Mouse (Mus musculus) Patski (cell line): ENCODE measurements at regions not wholly inside any gene's neighbourhood (a gene's known extent, or its start where the extent isn't known, plus 50 kb on each side); places are given as distances from the start of the nearest gene placed in this dataset.

Source experiments
- ATAC-seq: fragments of 100-300 bp; one replicate; pipeline ENCODE4 v1.8.0; 2021
- CTCF ChIA-PET: fragments of 350-600 bp; sonication (Branson Sonifier 250); formaldehyde crosslinking; loops from one replicate; lab custom pipeline; 2022; ENCODE audit warnings: inconsistent platforms; lab: Charles Lee
- POLR2A ChIA-PET: fragments of 350-600 bp; sonication (Branson Sonifier 250); formaldehyde crosslinking; loops from one replicate; lab custom pipeline; 2022; ENCODE audit warnings: antibody characterized with exemption, inconsistent platforms; lab: Charles Lee
- DNase-seq: peaks from one replicate; pipeline ENCODE4 v3.0.0-alpha.2; 2011; ENCODE audit warnings: low read depth, low spot score
- H3K27me3 ChIP-seq: fragments of 371-371 bp; one replicate; pipeline ENCODE4 v1.5.1; 2021
- CTCF ChIP-seq: fragments of 100-300 bp; IDR thresholded peaks from one replicate; pipeline ENCODE4 v1.5.1; 2021
- in situ Hi-C: fragments of 300-500 bp; cut with MboI; formaldehyde crosslinking; loops from 3 replicates; pipeline ENCODE4 v1.11.1; 2018; ENCODE audit warnings: low pct_unique_long_range_greater_than_20kb, mixed read lengths

DNA sequence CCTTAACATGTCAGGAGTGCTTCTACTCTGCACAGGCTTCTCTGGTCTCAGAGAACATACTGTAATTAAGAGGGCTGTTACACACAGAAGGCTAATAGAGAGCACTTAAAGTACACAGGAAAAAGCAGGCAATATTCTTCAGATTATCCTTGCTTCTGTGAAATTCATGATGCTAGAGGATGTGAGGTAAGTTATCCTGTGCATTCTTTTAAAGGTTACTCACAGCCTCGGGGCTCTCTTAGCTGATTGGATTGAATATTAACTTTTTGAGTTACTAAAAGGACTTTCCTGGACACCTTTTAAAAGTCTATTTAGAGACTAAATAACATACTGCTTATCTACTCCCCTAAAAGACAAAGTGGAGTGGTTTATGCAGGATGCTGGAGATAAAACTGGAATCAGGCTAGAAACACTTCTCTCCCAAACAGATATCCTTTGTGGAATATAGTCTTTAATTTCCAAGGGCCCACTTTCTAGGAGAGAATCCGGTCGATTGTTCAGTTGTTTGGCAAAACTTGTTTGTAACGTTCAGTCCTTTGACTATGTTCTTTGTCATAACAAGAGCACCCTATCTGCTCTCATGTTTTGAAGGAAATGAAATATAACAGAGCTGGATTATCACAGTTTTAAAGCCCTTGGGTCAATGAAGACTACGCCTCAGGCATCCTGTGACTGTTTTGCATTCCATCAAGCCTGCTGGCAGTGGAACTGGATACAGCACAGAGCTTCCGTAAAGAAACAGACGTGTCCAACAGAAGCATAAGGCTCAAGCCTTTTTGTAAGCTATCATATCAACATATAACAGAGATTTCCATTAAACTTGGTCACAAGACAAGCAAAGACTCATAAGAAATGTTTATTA lies 537.5 kb upstream of the Map3k7 start:
- in situ Hi-C loops = loop anchor here (10.0 kb wide), 1 partner anchor 498 kb away; no protein-coding TSS in a partner anchor
- no peak for TF ChIP-seq CTCF
- ATAC-seq = peak; percentile 62
- ChIA-PET CTCF (no interaction called here), POLR2A (interaction anchor here (0.6 kb wide), 1 partner anchor 479 kb away, joined by 3 read pairs; no protein-coding TSS in a partner anchor)
- no peak for DNase-seq
- no peaks in the 10 kb centered on the region for H3K27me3 ChIP-seq

DNA sequence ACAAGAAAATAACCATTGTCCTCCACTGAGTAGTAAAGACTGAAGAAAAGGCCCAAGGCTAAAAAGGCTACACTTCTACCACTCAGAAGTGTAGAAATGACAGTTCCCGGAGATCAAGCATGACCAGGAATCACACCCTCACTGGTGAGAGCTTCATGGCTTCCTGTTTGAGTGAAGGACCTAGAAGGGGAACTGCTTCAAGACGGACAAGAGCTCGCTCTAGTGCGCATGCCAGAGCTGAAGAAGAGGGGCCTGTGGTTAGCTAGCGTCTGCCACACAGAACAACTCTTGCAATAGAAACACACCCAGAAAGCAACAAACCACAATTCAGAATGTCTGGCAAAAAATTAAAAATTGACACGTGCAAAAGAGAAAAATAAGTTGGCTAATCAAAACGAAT lies 530.0 kb upstream of the Map3k7 start:
- ATAC-seq (no peak), DNase-seq (no peak)
- in situ Hi-C loops = no loop called here
- no peaks in the 10 kb centered on the region for H3K27me3 ChIP-seq
- POLR2A ChIA-PET = no interaction called here
- CTCF ChIA-PET = no interaction called here
- TF ChIP-seq CTCF = no peak

DNA sequence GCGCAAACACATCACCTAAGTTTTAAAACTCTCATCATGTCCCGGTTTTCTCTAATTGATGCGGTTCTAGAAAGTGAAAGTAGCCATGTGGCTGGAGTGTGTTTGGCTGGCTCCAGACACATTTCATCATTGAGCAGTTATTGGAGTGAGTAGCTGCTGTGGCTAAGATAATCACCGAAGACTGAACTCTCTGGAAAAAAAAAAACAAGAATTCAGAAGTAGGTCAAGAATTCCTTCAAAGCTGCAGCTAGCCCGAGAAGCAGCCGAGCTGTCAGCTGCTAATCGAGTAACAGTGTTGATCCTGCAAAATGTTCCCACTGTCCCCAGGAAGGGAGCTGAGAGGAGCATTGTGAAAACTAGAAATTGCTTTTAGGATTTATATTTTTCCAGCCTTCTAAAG lies 509.0 kb upstream of the Map3k7 start:
- H3K27me3 ChIP-seq = no peaks in the 10 kb centered on the region
- no peak for TF ChIP-seq CTCF
- ATAC-seq (no peak), DNase-seq (no peak)
- in situ Hi-C loops = no loop called here
- CTCF ChIA-PET = interaction anchor here (1.2 kb wide), 1 partner anchor 9 kb away, joined by 3 read pairs; no protein-coding TSS in a partner anchor
- POLR2A ChIA-PET = no interaction called here

DNA sequence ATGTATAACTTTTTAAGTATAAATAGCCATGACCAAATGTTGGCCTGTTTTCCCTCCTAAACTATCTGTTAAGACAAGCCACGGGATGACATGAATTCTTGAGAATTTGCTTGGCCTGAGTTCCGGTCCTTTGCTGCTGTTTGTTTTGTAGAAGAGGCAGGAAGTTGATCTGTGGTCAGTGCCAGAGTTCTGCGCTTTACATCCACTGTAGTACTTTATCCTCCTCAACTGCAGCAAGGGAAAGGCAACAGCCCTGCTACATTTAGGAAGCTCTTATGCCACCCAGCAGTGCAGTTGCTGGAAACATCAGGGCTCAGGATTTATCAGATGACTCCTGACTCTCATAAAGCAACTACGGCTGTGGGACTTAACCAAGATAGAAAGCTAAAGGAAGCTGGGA lies 508.4 kb upstream of the Map3k7 start:
- no peak for TF ChIP-seq CTCF
- no peaks in the 10 kb centered on the region for H3K27me3 ChIP-seq
- DNase-seq (no peak), ATAC-seq (no peak)
- POLR2A ChIA-PET = no interaction called here
- CTCF ChIA-PET = interaction anchor here (1.2 kb wide), 1 partner anchor 8 kb away, joined by 3 read pairs; no protein-coding TSS in a partner anchor
- in situ Hi-C loops = no loop called here

DNA sequence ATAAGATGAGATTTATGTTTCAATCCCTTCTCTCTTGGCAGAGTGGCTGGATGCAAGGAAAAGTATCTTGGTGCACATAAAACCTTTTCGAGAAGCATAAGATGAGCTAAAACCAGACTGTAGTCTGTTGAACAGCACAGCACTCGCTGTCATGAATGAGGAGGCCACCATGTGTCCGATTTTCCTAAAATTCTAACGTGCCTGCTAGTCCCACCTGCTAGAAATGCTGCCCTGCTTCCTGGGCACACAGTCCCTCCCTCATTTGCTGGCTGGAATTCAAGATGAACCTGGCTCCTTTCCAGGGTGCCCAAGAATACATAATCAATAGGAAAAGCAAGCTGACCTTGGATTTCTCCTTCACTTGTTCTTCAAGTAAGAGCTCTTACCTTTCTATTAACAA lies 501.4 kb upstream of the Map3k7 start:
- TF ChIP-seq CTCF = no peak
- POLR2A ChIA-PET = no interaction called here
- DNase-seq (no peak), ATAC-seq (no peak)
- in situ Hi-C loops = no loop called here
- CTCF ChIA-PET = no interaction called here
- H3K27me3 ChIP-seq = no peaks in the 10 kb centered on the region

DNA sequence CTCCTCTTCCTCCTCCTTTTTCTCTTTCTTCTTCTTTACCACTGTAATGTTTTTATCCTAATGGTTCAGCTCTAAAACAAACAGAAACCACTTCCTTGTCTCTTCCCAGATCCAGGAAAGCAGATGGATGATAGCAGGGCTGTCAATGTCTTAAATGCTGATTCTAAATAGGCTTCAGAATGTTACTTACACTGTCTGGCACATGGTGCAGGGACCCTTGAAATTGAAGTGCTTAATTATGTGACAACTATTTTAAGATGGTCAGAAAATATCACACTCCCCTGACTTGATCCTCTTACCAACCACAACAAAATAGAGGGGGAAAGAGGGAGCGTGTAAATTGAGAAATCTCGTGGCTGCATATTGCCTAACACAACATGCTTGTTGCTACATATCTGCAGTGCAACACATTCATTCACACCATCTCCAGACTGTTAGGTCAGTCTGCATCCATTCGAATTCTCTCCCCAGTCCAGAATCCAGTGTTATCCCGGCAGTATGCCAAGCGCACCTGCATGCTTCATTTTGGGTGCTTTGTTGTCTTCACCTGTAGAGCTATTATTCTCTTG lies 500.7 kb upstream of the Map3k7 start:
- no peak for DNase-seq
- no peaks in the 10 kb centered on the region for H3K27me3 ChIP-seq
- POLR2A ChIA-PET = no interaction called here
- ATAC-seq = no peak
- no peak for TF ChIP-seq CTCF
- in situ Hi-C loops = no loop called here
- CTCF ChIA-PET = interaction anchor here (1.1 kb wide), 1 partner anchor 9 kb away, joined by 3 read pairs; no protein-coding TSS in a partner anchor

DNA sequence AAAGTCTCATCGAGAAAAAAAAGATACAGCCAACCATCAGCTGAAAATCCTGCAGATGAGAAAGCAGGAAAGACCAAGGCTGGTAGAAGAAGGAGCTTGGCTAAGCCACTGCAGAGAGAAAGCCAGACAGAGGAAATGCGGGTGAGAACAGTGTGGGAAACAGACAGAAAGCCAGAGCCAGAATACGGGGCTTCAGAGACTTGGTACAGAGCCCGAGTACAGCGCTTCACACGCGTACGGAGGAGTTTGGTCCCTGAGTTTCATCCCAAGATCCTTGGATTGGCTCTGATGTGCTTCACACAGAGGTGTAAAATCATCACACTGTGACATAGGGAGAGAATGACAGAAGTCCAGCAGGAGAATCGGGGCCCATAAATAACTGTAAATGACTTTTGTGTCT lies 495.6 kb upstream of the Map3k7 start:
- POLR2A ChIA-PET = no interaction called here
- no peak for TF ChIP-seq CTCF

DNA sequence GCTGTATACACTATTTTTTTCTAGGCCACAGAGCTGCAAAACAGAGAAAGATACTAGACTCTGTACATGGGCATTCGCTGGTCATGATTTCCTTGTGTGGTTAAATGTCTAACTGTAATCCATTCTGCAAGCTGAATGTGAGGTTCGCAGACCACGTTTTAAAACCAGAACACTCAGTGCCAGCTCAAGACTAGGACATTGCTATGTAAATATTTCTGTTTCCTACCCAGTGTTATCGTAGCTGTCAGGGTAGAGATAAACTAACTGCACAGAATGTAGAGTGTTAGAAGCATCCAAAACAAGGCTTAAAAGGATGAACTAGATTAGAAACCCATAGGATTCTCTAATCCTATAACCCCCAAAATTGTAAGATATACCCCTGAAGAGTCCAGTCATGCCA lies 494.1 kb upstream of the Map3k7 start:
- H3K27me3 ChIP-seq = peaks cover 3% of the 10 kb centered on the region
- POLR2A ChIA-PET = no interaction called here
- DNase-seq (no peak), ATAC-seq (no peak)
- CTCF ChIA-PET = no interaction called here
- TF ChIP-seq CTCF = no peak
- in situ Hi-C loops = no loop called here

More for the DNA sequence above, 495.6 kb upstream of the Map3k7 start:
- CTCF ChIA-PET = no interaction called here
- ATAC-seq (no peak), DNase-seq (no peak)
- H3K27me3 ChIP-seq = no peaks in the 10 kb centered on the region
- in situ Hi-C loops = no loop called here

DNA sequence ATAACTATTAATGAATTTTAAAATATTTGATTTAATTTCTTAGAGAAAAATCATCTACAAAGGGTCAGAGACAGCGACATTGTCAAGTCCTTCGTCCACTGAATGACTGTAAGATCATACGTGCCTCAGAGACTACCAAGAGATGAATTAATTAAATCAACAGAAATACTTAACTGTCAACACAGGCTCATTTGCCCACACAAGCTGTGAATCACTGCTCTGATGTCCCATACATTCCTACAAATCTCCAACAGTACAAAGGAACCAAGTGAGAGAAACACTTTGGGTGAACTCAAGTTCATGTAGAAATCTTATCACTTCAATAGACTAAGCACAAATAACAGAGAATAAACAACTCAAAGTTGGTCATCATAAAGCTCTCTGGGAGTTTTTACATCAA lies 471.4 kb upstream of the Map3k7 start:
- in situ Hi-C loops = no loop called here
- CTCF ChIA-PET = no interaction called here
- ATAC-seq (no peak), DNase-seq (no peak)
- POLR2A ChIA-PET = interaction anchor here (0.5 kb wide), 1 partner anchor 121 kb away, joined by 3 read pairs; no protein-coding TSS in a partner anchor
- no peaks in the 10 kb centered on the region for H3K27me3 ChIP-seq
- no peak for TF ChIP-seq CTCF

DNA sequence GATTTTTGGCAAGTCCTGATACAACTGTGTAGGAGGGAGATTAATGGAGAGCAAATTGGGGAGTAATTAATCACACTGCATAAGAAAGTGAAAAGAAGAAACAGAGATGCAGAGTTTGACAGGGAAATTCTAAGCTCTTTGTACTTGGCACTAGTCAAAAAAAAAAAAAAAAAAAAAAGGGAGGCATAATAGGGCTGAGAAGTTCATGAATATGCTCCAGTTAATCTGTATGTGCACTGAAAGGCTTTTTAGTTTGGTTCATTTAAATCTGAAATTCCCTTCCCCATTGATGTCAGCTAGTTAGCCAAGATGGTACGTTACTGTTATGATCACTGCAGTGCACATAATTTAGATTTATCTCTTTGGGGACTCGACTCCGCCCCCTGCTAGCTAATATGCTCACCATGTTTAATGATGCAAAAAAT lies 470.8 kb upstream of the Map3k7 start:
- POLR2A ChIA-PET = interaction anchor here (0.5 kb wide), 1 partner anchor 121 kb away, joined by 3 read pairs; no protein-coding TSS in a partner anchor
- in situ Hi-C loops = no loop called here
- CTCF ChIA-PET = no interaction called here
- ATAC-seq (no peak), DNase-seq (no peak)
- no peak for TF ChIP-seq CTCF
- no peaks in the 10 kb centered on the region for H3K27me3 ChIP-seq

DNA sequence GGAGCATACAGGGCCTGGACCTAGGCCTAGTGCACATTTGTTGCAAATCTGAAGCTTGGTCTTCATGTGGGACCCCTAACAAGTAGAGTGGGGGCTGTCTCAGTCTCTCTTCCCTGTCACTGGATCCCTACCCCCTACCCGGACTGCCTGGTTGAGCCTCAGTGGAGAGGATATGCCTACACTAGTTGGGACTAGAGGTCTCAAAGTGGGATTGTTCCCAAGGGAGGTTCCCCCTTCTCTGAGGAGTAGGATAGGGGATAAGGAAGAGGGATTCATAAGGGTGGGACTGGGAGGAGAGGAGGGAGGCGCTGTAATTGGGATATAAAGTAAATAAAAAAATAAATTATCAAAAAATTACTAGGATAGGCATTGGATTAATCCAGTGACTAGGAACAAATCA lies 464.0 kb upstream of the Map3k7 start:
- ChIA-PET CTCF (no interaction called here), POLR2A (no interaction called here)
- H3K27me3 ChIP-seq = no peaks in the 10 kb centered on the region
- no peak for TF ChIP-seq CTCF
- ATAC-seq (no peak), DNase-seq (no peak)
- in situ Hi-C loops = no loop called here
